Mouse (Mus musculus) lung, embryonic 14.5 days (tissue): ENCODE data around the gene Notch2. TPM values are rescaled to one million over a fixed set of nuclear protein-coding genes. Genes with fewer than 3 reads are reported as not detected.
A peak's percentile ranks its signal among the peaks of the same experiment; 100 is the strongest.

ENCODE experiments used
- ATAC-seq: fragments of 200-750 bp; cut with Nextera tagmentation; 2 replicates; pipeline ENCODE4 v1.8.0; 2017; ENCODE audit warnings: mild to moderate bottlenecking, moderate TSS enrichment, moderate library complexity; ENCODE audit not compliant: insufficient read depth
- DNase-seq: peaks from one replicate; pipeline ENCODE4 v3.0.0-alpha.2; 2015
- H3K27ac ChIP-seq: fragments of 300-500 bp; sonication (generic); 2 replicates; pipeline ENCODE4 v1.5.1; 2014; ENCODE audit warnings: low read depth, mild to moderate bottlenecking, moderate library complexity
- H3K27me3 ChIP-seq: fragments of 300-500 bp; sonication (generic); 2 replicates; pipeline ENCODE4 v1.6.1; 2014; ENCODE audit warnings: low read length, control low read depth; ENCODE audit not compliant: insufficient read depth
- H3K36me3 ChIP-seq: fragments of 300-500 bp; sonication (generic); 2 replicates; pipeline ENCODE4 v1.6.1; 2014; ENCODE audit warnings: control low read depth; ENCODE audit not compliant: insufficient read depth
- H3K4me1 ChIP-seq: fragments of 300-500 bp; sonication (generic); 2 replicates; pipeline ENCODE4 v1.6.1; 2014; ENCODE audit warnings: antibody characterized with exemption, control low read depth; ENCODE audit not compliant: insufficient read depth
- H3K4me2 ChIP-seq: fragments of 300-500 bp; sonication (generic); 2 replicates; pipeline ENCODE4 v1.6.1; 2014; ENCODE audit warnings: mild to moderate bottlenecking
- H3K4me3 ChIP-seq: fragments of 300-500 bp; sonication (generic); 2 replicates; pipeline ENCODE4 v1.5.1; 2014; ENCODE audit warnings: low read depth, low read length
- H3K9ac ChIP-seq: fragments of 300-500 bp; sonication (generic); 2 replicates; pipeline ENCODE4 v1.6.1; 2014
- H3K9me3 ChIP-seq: fragments of 300-500 bp; sonication (generic); 2 replicates; pipeline ENCODE4 v1.6.1; 2016; ENCODE audit warnings: low read depth, low read length, control low read depth
- CTCF ChIP-seq: IDR thresholded peaks from 2 replicates; pipeline ENCODE4 v1.5.1; 2016; ENCODE audit warnings: antibody characterized with exemption, low read depth
- WGBS: fragments of 180-500 bp; shearing (Covaris S2); extraction: QIAGEN DNeasy Blood & Tissue Kit; methylation state at CpG from one replicate; pipeline ENCODE4 v1.1.7; 2014; 5-methylcytosine and 5-hydroxymethylcytosine counted together
- polyA plus RNA-seq: library from polyadenylated mRNA; unstranded; fragments of >200 nt; fragmentation: Nextera tagmentation; extraction: Ambion mirVana; gene quantifications from 2 replicates; pipeline ENCODE4 v1.2.1, GENCODE M21; 2014

Notch2 gene
- polyA plus RNA-seq, 1 experiment from 2014 or later, result 43.8 TPM

DNA sequence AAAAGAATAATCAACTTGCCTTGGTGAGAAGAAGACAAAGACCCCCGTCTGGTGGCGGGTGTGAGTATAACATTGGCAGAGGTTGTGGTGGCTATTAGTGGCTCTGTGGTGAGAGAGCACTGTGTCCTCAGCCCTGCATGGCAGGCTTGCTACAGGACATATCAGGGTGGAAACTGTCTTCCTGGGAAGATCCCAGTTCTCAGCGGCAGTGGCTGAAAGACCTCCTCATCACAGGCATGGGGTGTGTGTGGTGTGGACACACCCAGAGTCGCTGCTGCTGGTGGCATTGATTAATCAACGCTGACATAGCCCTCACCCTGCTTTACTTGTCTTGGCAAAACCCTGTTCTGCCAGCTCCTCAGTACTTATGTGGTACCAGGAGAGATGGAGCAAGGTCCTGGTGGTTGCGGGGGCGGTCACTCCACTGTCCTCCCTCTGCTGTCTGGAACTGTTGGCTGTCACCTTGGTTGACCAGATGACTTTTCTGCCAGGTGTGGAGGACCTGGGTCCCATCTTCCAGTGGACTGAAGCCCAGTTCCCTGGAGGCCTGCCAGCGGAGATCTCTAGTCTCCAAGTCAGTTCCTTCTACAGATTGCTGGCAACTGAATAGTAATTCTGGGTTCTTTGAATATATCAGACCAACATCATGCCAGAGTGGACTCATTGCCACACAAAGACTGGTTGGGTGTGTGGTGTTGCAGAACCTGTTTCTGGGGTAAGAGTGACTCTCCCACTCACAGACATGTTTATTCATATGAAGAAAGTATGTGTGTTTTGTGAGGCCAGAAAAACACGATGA is 7.3 kb downstream of the Notch2 start:
- ATAC-seq (peak; percentile 15; the same call in 1 of the 2 replicates), DNase-seq (peak; percentile 55)
- TF ChIP-seq CTCF, result peak; percentile 53
- H3K9ac ChIP-seq, result no peak overlapping the region
- peak overlapping the region; percentile 14; the same call in 1 of the 2 replicates for H3K27ac ChIP-seq
- no peaks in the 10 kb centered on the region for H3K9me3 ChIP-seq
- no peak overlapping the region for H3K4me3 ChIP-seq
- no peaks in the 10 kb centered on the region for H3K27me3 ChIP-seq
- no peak overlapping the region for H3K4me2 ChIP-seq
- H3K4me1 ChIP-seq, result peaks cover 39% of the 10 kb centered on the region
- WGBS, result 63% methylated on average over 9 of the region's 9 CpGs
- H3K36me3 ChIP-seq, result no peaks in the 10 kb centered on the region

DNA sequence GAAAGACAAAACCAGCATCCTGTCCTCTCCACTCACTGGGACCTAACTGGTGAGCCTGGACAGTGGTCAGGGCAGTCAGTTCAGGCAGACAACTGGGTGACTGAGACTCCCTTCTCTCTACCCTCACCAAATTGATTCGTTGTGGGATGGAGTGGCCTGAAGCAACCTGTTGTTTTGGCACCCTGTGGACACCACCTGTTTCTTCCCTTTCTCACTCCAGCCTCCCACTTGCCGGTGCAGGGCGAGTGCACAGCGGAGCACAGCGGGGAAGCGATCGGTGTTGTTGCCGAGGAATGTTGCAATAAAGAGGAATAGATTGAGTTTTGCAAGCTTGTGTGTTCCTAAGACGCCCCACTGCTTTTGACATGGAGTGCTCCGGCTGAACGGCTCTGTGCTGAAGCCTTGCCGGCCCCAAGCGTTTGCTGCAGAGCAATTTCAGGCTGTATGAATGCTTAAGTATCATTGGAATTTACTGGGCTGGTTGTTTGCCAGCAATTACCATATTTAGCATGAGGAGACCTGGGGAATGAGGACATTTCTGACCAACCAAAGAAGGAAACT is 11.0 kb downstream of the Notch2 start:
- peak; percentile 82 for ATAC-seq
- Histone ChIP-seq H3K36me3 (no peaks in the 10 kb centered on the region), H3K9ac (0 out of 2 replicates have a peak overlapping the region, but pooled peaks have one; percentile 7), H3K4me1 (peaks cover 58% of the 10 kb centered on the region), H3K27me3 (no peaks in the 10 kb centered on the region), H3K4me3 (no peak overlapping the region; the same call in 1 of the 2 replicates), H3K27ac (peak overlapping the region; percentile 84), H3K9me3 (no peaks in the 10 kb centered on the region), H3K4me2 (peak overlapping the region; percentile 54)
- no peak for TF ChIP-seq CTCF
- 6% methylated on average over 13 of the region's 13 CpGs for WGBS
- peak; percentile 95 for DNase-seq

DNA sequence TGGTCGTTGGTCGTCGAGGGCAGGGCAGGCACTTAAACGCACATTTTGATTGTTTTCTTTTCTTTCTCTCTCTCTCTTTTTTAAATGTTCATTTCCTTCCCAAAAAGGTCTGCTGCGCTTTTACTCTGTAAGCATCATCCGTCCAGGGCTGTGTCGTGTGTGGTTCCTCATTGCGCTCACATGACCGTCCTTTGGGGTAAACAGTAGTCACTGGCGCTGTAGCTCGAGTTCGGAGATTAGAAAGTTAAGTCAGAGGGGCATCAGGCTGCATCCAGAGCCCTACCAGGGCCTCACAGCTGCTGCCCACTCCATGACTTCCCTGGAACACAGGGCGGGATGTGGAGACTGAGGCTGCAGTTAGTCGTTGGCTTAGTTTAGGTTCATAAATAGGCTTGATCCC is 12.2 kb downstream of the Notch2 start:
- peak overlapping the region; percentile 84; the same call in 1 of the 2 replicates for H3K27ac ChIP-seq
- H3K4me1 ChIP-seq, result peaks cover 50% of the 10 kb centered on the region
- H3K4me2 ChIP-seq, result no peak overlapping the region
- H3K27me3 ChIP-seq, result no peaks in the 10 kb centered on the region
- no peaks in the 10 kb centered on the region for H3K36me3 ChIP-seq
- H3K9me3 ChIP-seq, result no peaks in the 10 kb centered on the region
- ATAC-seq, result no peak
- H3K4me3 ChIP-seq, result no peak overlapping the region
- WGBS, result 31% methylated on average over 14 of the region's 14 CpGs
- no peak for DNase-seq
- H3K9ac ChIP-seq, result no peak overlapping the region
- no peak for TF ChIP-seq CTCF

DNA sequence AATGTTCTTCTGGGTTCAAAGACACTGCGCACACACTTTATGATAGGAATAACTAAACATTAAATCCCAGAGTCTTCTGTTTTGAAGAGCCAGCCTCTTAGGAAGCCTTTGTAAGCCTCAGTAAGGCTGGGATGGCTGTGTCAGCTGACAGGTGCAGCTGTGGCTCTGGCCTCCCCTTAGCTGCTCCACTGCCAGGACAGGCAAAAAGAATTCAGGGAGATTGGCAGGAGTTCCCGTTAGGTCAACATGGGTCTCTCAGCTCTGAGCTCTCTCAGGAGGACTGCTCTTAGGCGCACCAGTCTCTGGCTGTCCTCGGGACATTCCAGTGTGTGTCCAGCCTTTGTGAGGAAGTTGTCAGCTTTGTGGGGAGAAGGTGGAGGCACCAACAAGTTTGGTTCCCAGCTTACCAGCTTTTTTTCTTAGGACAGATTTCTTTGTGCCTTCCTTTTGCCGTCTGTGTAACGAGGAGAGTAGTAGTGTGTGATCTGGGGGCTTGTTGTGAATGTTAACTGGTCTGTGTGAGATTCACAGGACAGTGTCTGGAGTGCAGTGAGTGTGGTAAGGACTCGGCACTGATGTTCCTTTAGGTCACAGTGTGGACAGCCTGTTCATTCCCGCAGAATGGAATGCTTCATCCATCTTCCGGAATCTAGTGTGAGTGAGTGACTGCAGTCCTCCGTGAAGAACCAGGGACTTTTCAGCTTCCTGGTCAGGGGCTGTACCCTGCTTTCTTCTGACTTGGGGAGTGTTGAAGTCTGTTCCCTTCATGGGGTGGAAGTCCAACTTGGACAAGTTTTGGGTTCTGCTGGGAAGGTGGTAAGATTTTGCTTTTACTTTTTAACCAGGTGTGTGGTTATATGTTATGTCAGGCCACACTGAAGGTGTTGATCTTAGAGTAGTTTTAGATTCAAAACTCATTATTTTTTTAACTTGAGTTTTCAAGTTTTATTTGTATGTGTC is 12.9 kb downstream of the Notch2 start:
- 27% methylated on average over 10 of the region's 10 CpGs for WGBS
- H3K4me2 ChIP-seq, result 0 out of 2 replicates have a peak overlapping the region, but pooled peaks have one; percentile 15
- TF ChIP-seq CTCF, result no peak
- ATAC-seq, result peak; percentile 32; the same call in 1 of the 2 replicates
- no peak overlapping the region for H3K9ac ChIP-seq
- H3K9me3 ChIP-seq, result no peaks in the 10 kb centered on the region
- H3K36me3 ChIP-seq, result no peaks in the 10 kb centered on the region
- peak; percentile 56 for DNase-seq
- no peaks in the 10 kb centered on the region for H3K27me3 ChIP-seq
- H3K4me3 ChIP-seq, result no peak overlapping the region
- H3K4me1 ChIP-seq, result peaks cover 49% of the 10 kb centered on the region
- H3K27ac ChIP-seq, result peak overlapping the region; percentile 84; the same call in 1 of the 2 replicates

DNA sequence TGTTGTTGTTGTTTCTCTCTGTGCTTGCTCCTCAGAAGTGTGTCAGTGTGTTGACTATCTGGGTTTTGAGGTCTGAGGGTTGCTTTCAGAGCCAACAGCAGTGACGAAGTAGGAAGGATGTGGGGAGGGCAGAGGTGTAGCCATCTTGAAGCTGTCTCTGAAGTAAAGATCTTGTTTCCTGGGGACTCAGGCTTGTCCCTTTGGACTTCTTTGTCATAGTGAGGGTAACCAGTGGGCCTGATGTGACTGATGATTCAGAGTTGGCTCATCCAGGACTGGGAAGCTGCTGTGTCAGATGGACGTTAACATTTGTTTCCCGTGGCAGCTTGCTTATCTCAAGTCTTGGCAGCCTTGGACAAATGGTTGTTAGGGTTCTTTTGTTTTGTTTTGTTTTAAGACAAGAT is 14.0 kb downstream of the Notch2 start:
- TF ChIP-seq CTCF, result no peak
- no peak for ATAC-seq
- WGBS, result 25% methylated on average over 3 of the region's 3 CpGs
- peak; percentile 54 for DNase-seq
- H3K9me3 ChIP-seq, result no peaks in the 10 kb centered on the region
- no peak overlapping the region for H3K4me2 ChIP-seq
- H3K27me3 ChIP-seq, result no peaks in the 10 kb centered on the region
- no peak overlapping the region for H3K4me3 ChIP-seq
- H3K27ac ChIP-seq, result no peak overlapping the region
- peaks cover 49% of the 10 kb centered on the region for H3K4me1 ChIP-seq
- H3K36me3 ChIP-seq, result no peaks in the 10 kb centered on the region
- H3K9ac ChIP-seq, result no peak overlapping the region

DNA sequence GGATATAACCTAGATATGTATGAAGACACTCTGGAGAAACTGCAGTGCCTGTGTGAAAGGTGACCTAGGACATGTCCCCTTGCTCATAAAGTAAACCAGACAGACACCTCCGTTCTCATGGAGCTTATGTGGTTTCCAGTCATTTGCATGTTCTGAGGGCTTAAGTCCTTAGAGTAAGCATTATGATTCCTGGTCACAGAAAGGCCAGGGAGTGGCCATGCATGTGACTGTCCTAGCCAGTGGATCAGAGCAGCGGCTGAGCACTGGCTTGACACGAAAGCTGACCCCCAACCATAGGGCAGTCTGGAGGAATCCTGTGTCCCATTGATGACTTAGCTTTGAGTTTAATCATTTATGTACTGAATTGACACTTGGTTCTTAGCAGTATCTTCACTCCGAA is 14.7 kb downstream of the Notch2 start:
- ATAC-seq, result no peak
- Histone ChIP-seq H3K4me3 (no peak overlapping the region), H3K9me3 (no peaks in the 10 kb centered on the region), H3K27me3 (no peaks in the 10 kb centered on the region), H3K4me1 (peaks cover 50% of the 10 kb centered on the region), H3K9ac (no peak overlapping the region), H3K36me3 (no peaks in the 10 kb centered on the region), H3K27ac (no peak overlapping the region), H3K4me2 (no peak overlapping the region)
- no peak for DNase-seq
- WGBS, result 64% methylated on average over 4 of the region's 4 CpGs
- no peak for TF ChIP-seq CTCF
